In genomic region chr7:97355068-97355841, GRCm38 (mm10) we compare ENCODE assay signal across 9 mouse cellular contexts. TPM values are rescaled to one million over a fixed set of nuclear protein-coding genes. Genes with fewer than 3 reads are reported as not detected.
A peak's percentile ranks its signal among the peaks of the same experiment; 100 is the strongest.
DNase-seq lines count a peak whose midpoint lies in the region; ATAC-seq and TF ChIP-seq lines count a peak whose summit lies in the region.
"Had no signal": no experiment of that assay in that cellular context is flagged by ENCODE, and none has a peak within 500 bp of the region (broad histone marks: within the 10 kb centered on the region; RNA-seq: fewer than 3 reads in every experiment).

No protein-coding gene starts in this region.

- peak overlapping the region; percentile 91 for H3K27ac ChIP-seq in spleen, adult 2 months (ENCODE audit: insufficient read depth, low read length)
- H3K27ac ChIP-seq in stomach, postnatal 0 days (replicated peaks) = no peak overlapping the region; the same call in 1 of the 2 replicates
- H3K27ac ChIP-seq in hindbrain, embryonic 16.5 days (ENCODE audit: low read depth, low read length) = no peak overlapping the region
- H3K27ac ChIP-seq: midbrain, embryonic 12.5 days had no signal

- H3K9me3 ChIP-seq in stomach, postnatal 0 days (ENCODE audit: control insufficient read depth, low read length) = no peaks in the 10 kb centered on the region
- no peaks in the 10 kb centered on the region for H3K9me3 ChIP-seq in hindbrain, embryonic 16.5 days (ENCODE audit: control insufficient read depth, low read length)
- H3K9me3 ChIP-seq: midbrain, embryonic 12.5 days had no signal

- peaks cover 9% of the 10 kb centered on the region; the same call in 1 of the 2 replicates for H3K4me1 ChIP-seq in spleen, adult 2 months (ENCODE audit: control insufficient read depth, insufficient read depth, insufficient read length)
- H3K4me1 ChIP-seq in stomach, postnatal 0 days (replicated peaks; ENCODE audit: control insufficient read depth, insufficient read depth) = no peaks in the 10 kb centered on the region
- no peaks in the 10 kb centered on the region for H3K4me1 ChIP-seq in hindbrain, embryonic 16.5 days (ENCODE audit: control insufficient read depth, insufficient read depth, low read depth, low read length)

- ATAC-seq in granulocyte monocyte progenitor cell, adult 5-6 weeks (replicated peaks; ENCODE audit: poor library complexity, severe bottlenecking) = peak; percentile 64
- no peak for ATAC-seq in stomach, postnatal 0 days (ENCODE audit: low FRiP score, low TSS enrichment)
- ATAC-seq in hindbrain, embryonic 16.5 days = no peak

- H3K4me2 ChIP-seq in stomach, postnatal 0 days (replicated peaks; ENCODE audit: low read depth) = no peak overlapping the region
- no peak overlapping the region for H3K4me2 ChIP-seq in hindbrain, embryonic 16.5 days (ENCODE audit: low read length)
- H3K4me2 ChIP-seq: midbrain, embryonic 12.5 days had no signal

- no peak for TF ChIP-seq POLR2A in spleen, adult 2 months (IDR thresholded peaks at IDR 0.05; ENCODE audit: low read depth, low read length)

- no peaks in the 10 kb centered on the region for H3K36me3 ChIP-seq in spleen, adult 2 months (ENCODE audit: control insufficient read depth, insufficient read depth, low read length)
- H3K36me3 ChIP-seq in stomach, postnatal 0 days (ENCODE audit: control insufficient read depth, insufficient read depth, low read length) = no peaks in the 10 kb centered on the region
- no peaks in the 10 kb centered on the region for H3K36me3 ChIP-seq in hindbrain, embryonic 16.5 days (ENCODE audit: control insufficient read depth, insufficient read depth, low read length)
- H3K36me3 ChIP-seq: midbrain, embryonic 12.5 days had no signal

- WGBS in spleen, adult 2 months = 50% methylated on average over 13 of the region's 13 CpGs
- 37% methylated on average over 13 of the region's 13 CpGs for WGBS in stomach, postnatal 0 days
- 44% methylated on average over 13 of the region's 13 CpGs for WGBS in hindbrain, embryonic 16.5 days

- no peak overlapping the region for H3K4me3 ChIP-seq in spleen, adult 2 months (ENCODE audit: extremely low read depth, insufficient read depth, insufficient read length)
- no peak overlapping the region for H3K4me3 ChIP-seq in stomach, postnatal 0 days (ENCODE audit: low read depth, low read length)
- no peak overlapping the region for H3K4me3 ChIP-seq in hindbrain, embryonic 16.5 days (ENCODE audit: low read length)
- H3K4me3 ChIP-seq: midbrain, embryonic 12.5 days had no signal

- no peak for TF ChIP-seq CTCF in spleen, adult 2 months (IDR thresholded peaks at IDR 0.05; ENCODE audit: extremely low read depth, insufficient read depth, insufficient read length, insufficient replicate concordance)
- peak; percentile 17; the same call in 1 of the 2 replicates for TF ChIP-seq CTCF in stomach, postnatal 0 days (IDR thresholded peaks at IDR 0.05; ENCODE audit: low read depth)

- TF ChIP-seq EP300 in stomach, postnatal 0 days (optimal IDR thresholded peaks at IDR 0.05) = no peak

- no peak overlapping the region for H3K9ac ChIP-seq in stomach, postnatal 0 days (ENCODE audit: low read length)
- H3K9ac ChIP-seq in hindbrain, embryonic 16.5 days (ENCODE audit: low read depth, low read length) = no peak overlapping the region
- H3K9ac ChIP-seq: midbrain, embryonic 12.5 days had no signal

- H3K27me3 ChIP-seq in spleen, adult 2 months (ENCODE audit: control insufficient read depth, insufficient read depth, low read length) = no peaks in the 10 kb centered on the region
- no peaks in the 10 kb centered on the region for H3K27me3 ChIP-seq in stomach, postnatal 0 days (ENCODE audit: control insufficient read depth, insufficient read depth, low read length)
- no peaks in the 10 kb centered on the region for H3K27me3 ChIP-seq in hindbrain, embryonic 16.5 days (replicated peaks; ENCODE audit: control insufficient read depth, insufficient read depth, low read length)

- peak in 1 of 2 experiments; percentile 34 for DNase-seq in spleen, adult 2 months (ENCODE audit: low read depth in 1 of 2, low spot score in 2 of 2)
- no peak for DNase-seq in spleen, adult 12 weeks (ENCODE audit: low spot score)
- DNase-seq in lung, adult 18-20 months = peak; percentile 74 to 79
- DNase-seq in stomach, postnatal 0 days (ENCODE audit: low spot score) = peak; percentile 17
- no peak for DNase-seq in frontal cortex, adult 2 months (ENCODE audit: extremely low spot score in 1 of 2, low spot score in 1 of 2)
- DNase-seq: kidney, postnatal 10 days had no signal

RNA-seq across cellular contexts. Expression of gene Alg8, which starts 16.2 kb away (rescaled TPM):
- 7.4 and 9.0 TPM in 2 replicates for polyA plus RNA-seq in spleen, adult 2 months (2012; rRNA removed)
- total RNA-seq in granulocyte monocyte progenitor cell, adult 5-6 weeks (2014; fragmentation: Nextera tagmentation) = 44.2 and 52.0 TPM in 2 replicates
- total RNA-seq in granulocyte monocyte progenitor cell, adult 5-6 weeks (2017) = 23.6 and 42.2 TPM in 2 replicates
- polyA plus RNA-seq in stomach, postnatal 0 days (2015; fragmentation: Nextera tagmentation; extraction: Ambion mirVana) = 14.6 and 15.3 TPM in 2 replicates
- 13.1 and 14.5 TPM in 2 replicates for polyA plus RNA-seq in hindbrain, embryonic 16.5 days (2015; fragmentation: Nextera tagmentation; extraction: Ambion mirVana)
- 10.9 and 12.8 TPM in 2 replicates for polyA plus RNA-seq in frontal cortex, adult 2 months (2012; rRNA removed)

RNA-seq across cellular contexts. Expression of gene Kctd21, which starts 23.1 kb away (rescaled TPM):
- polyA plus RNA-seq in spleen, adult 2 months (2012; rRNA removed) = 2.7 and 2.8 TPM in 2 replicates
- total RNA-seq in granulocyte monocyte progenitor cell, adult 5-6 weeks (2014; fragmentation: Nextera tagmentation) = 1.3 and 2.1 TPM in 2 replicates
- 0.10 and 1.7 TPM in 2 replicates for total RNA-seq in granulocyte monocyte progenitor cell, adult 5-6 weeks (2017)
- 2.0 TPM in 2 replicates for polyA plus RNA-seq in stomach, postnatal 0 days (2015; fragmentation: Nextera tagmentation; extraction: Ambion mirVana)
- 7.7 and 7.9 TPM in 2 replicates for polyA plus RNA-seq in hindbrain, embryonic 16.5 days (2015; fragmentation: Nextera tagmentation; extraction: Ambion mirVana)
- 13.5 and 14.0 TPM in 2 replicates for polyA plus RNA-seq in frontal cortex, adult 2 months (2012; rRNA removed)

RNA-seq across cellular contexts. Expression of gene Usp35, which starts 23.4 kb away (rescaled TPM):
- 8.5 and 9.8 TPM in 2 replicates for polyA plus RNA-seq in spleen, adult 2 months (2012; rRNA removed)
- total RNA-seq in granulocyte monocyte progenitor cell, adult 5-6 weeks (2014; fragmentation: Nextera tagmentation) = 0.30 TPM in 1 of 2 replicates, not detected in the other
- 0.04 TPM in 1 of 2 replicates, not detected in the other for total RNA-seq in granulocyte monocyte progenitor cell, adult 5-6 weeks (2017)
- 0.53 and 0.62 TPM in 2 replicates for polyA plus RNA-seq in stomach, postnatal 0 days (2015; fragmentation: Nextera tagmentation; extraction: Ambion mirVana)
- 3.0 and 3.2 TPM in 2 replicates for polyA plus RNA-seq in hindbrain, embryonic 16.5 days (2015; fragmentation: Nextera tagmentation; extraction: Ambion mirVana)
- 17.1 and 18.8 TPM in 2 replicates for polyA plus RNA-seq in frontal cortex, adult 2 months (2012; rRNA removed)

RNA-seq across cellular contexts. Expression of gene Ndufc2, which starts 44.5 kb away (rescaled TPM):
- 46.4 and 67.0 TPM in 2 replicates for polyA plus RNA-seq in spleen, adult 2 months (2012; rRNA removed)
- 174 and 187 TPM in 2 replicates for total RNA-seq in granulocyte monocyte progenitor cell, adult 5-6 weeks (2014; fragmentation: Nextera tagmentation)
- 357 and 360 TPM in 2 replicates for total RNA-seq in granulocyte monocyte progenitor cell, adult 5-6 weeks (2017)
- 415 and 439 TPM in 2 replicates for polyA plus RNA-seq in stomach, postnatal 0 days (2015; fragmentation: Nextera tagmentation; extraction: Ambion mirVana)
- polyA plus RNA-seq in hindbrain, embryonic 16.5 days (2015; fragmentation: Nextera tagmentation; extraction: Ambion mirVana) = 431 and 501 TPM in 2 replicates
- 247 and 298 TPM in 2 replicates for polyA plus RNA-seq in frontal cortex, adult 2 months (2012; rRNA removed)

Comparison
In these comparisons a context has a peak if more than half of its experiments do, and no peak if none do; other contexts are left out.
1. DNase-seq: peak in lung, adult 18-20 months (2 of 2) and stomach, postnatal 0 days (single experiment); none in spleen, adult 12 weeks (single experiment) and frontal cortex, adult 2 months (0 of 2).